Mouse (Mus musculus): Measurements from ENCODE around the gene Inip.

- TF ChIP-seq CTCF (IDR thresholded peaks at IDR 0.05; ENCODE audit: low read depth, low read length) (no peak), POLR2A (IDR thresholded peaks at IDR 0.05; ENCODE audit: extremely low read depth, insufficient read depth, low read length) (no peak)
Observed at GRCm38 (mm10) chr4:59807521-59807920, 6.1 kb upstream of the Inip start.
